Mouse (Mus musculus) lung, adult 2 months (tissue): ENCODE data around the gene Sap30bp.

Experiments used
- CTCF ChIP-seq: fragments of 200-500 bp; IDR thresholded peaks from 2 replicates; pipeline ENCODE4 v1.5.1; 2011; ENCODE audit warnings: mild to moderate bottlenecking, low read length, control low read depth; ENCODE audit not compliant: insufficient read depth
- POLR2A ChIP-seq: fragments of 200-500 bp; IDR thresholded peaks from 2 replicates; pipeline ENCODE4 v1.6.1; 2011; ENCODE audit warnings: low read depth, mild to moderate bottlenecking, control low read depth, low read length, borderline replicate concordance; ENCODE audit errors: extremely low read depth

GRCm38 (mm10) chr11:115992098-115992497 is 59.0 kb downstream of the Sap30bp start:
- TF ChIP-seq CTCF (no peak), POLR2A (no peak)
